Mouse (Mus musculus): Measurements from ENCODE around the gene Acnat1.
"Not testable (repeated sequence)": the region's sequence is repeated elsewhere in the genome, so short reads cannot be mapped to it uniquely, and the experiment has no call there.

GRCm38 (mm10) chr4:49407957-49408356 is 65.8 kb downstream of the Acnat1 start, which contains the start of gene Acnat2:
- TF ChIP-seq CTCF (IDR thresholded peaks at IDR 0.05; ENCODE audit: borderline replicate concordance, extremely low read depth, insufficient read depth, insufficient read length); POLR2A (IDR thresholded peaks at IDR 0.05; ENCODE audit: borderline replicate concordance, extremely low read depth, insufficient read depth, insufficient read length, poor library complexity, severe bottlenecking): not testable (repeated sequence)
